Mouse (Mus musculus) small intestine, adult 2 months (tissue): ENCODE measurements around the gene Zfp219. TPM values are rescaled to one million over a fixed set of nuclear protein-coding genes. Genes with fewer than 3 reads are reported as not detected.

ENCODE experiments used
- H3K27ac ChIP-seq: fragments of 200-500 bp; 2 replicates; pipeline ENCODE4 v1.5.1; 2012; ENCODE audit warnings: low read depth, low read length, control low read depth, inconsistent platforms; ENCODE audit not compliant: insufficient read depth
- H3K27me3 ChIP-seq: fragments of 200-500 bp; 2 replicates; pipeline ENCODE4 v1.6.1; 2012; ENCODE audit warnings: mild to moderate bottlenecking, moderate library complexity, low read length, inconsistent platforms; ENCODE audit not compliant: control insufficient read depth, insufficient read depth
- H3K36me3 ChIP-seq: fragments of 200-500 bp; 2 replicates; pipeline ENCODE4 v1.6.1; 2012; ENCODE audit warnings: mild to moderate bottlenecking, low read length, control low read depth, inconsistent platforms; ENCODE audit not compliant: control insufficient read depth, insufficient read depth
- H3K4me1 ChIP-seq: fragments of 200-500 bp; 2 replicates; pipeline ENCODE4 v1.6.1; 2012; ENCODE audit warnings: low read length, inconsistent platforms, mixed read lengths; ENCODE audit not compliant: control insufficient read depth, insufficient read depth, insufficient read length
- H3K4me3 ChIP-seq: fragments of 200-500 bp; 2 replicates; pipeline ENCODE4 v1.5.1; 2012; ENCODE audit warnings: low read depth, mild to moderate bottlenecking, control low read depth, inconsistent platforms, low read length, moderate library complexity
- CTCF ChIP-seq: fragments of 200-500 bp; IDR thresholded peaks from 2 replicates; pipeline ENCODE4 v1.5.1; 2012; ENCODE audit warnings: low read depth, mild to moderate bottlenecking, control low read depth, inconsistent platforms, low read length, moderate library complexity, mixed read lengths; ENCODE audit not compliant: insufficient replicate concordance, insufficient read length; ENCODE audit errors: extremely low read depth
- POLR2A ChIP-seq: fragments of 200-500 bp; IDR thresholded peaks from 2 replicates; pipeline ENCODE4 v1.6.1; 2012; ENCODE audit warnings: low read depth, mild to moderate bottlenecking, control low read depth, inconsistent platforms, low read length, moderate library complexity
- WGBS: fragments of 180-500 bp; shearing (Covaris S2); methylation state at CpG from one replicate; pipeline ENCODE4 v1.1.7; 2018; 5-methylcytosine and 5-hydroxymethylcytosine counted together
- polyA plus RNA-seq: library from polyadenylated mRNA; depleted of rRNA; stranded (reverse); fragments of >200 nt; gene quantifications from 2 replicates; pipeline ENCODE4 v1.2.3, GENCODE M21; 2012; rRNA removed

Zfp219 gene
- polyA plus RNA-seq, 1 experiment = 72.7 TPM

GRCm38 (mm10) chr14:51979252-51979651 is 41.3 kb downstream of the Zfp219 start:
- H3K4me3 ChIP-seq = no peak overlapping the region
- H3K36me3 ChIP-seq = no peaks in the 10 kb centered on the region
- 63% methylated on average over 3 of the region's 3 CpGs for WGBS
- peaks cover 3% of the 10 kb centered on the region for H3K4me1 ChIP-seq
- no peak overlapping the region for H3K27ac ChIP-seq
- H3K27me3 ChIP-seq = 0 out of 2 replicates have a peak, but pooled peaks cover 1% of the 10 kb centered on the region
- TF ChIP-seq POLR2A (no peak), CTCF (no peak)

- Histone ChIP-seq H3K4me3 (no peak overlapping the region), H3K27me3 (no peaks in the 10 kb centered on the region), H3K36me3 (no peaks in the 10 kb centered on the region), H3K27ac (no peak overlapping the region), H3K4me1 (no peaks in the 10 kb centered on the region)
- 70% methylated on average over 3 of the region's 3 CpGs for WGBS
- no peak for TF ChIP-seq POLR2A
- TF ChIP-seq CTCF = no peak
Observed at GRCm38 (mm10) chr14:51967400-51967799, 53.1 kb downstream of the Zfp219 start.

GRCm38 (mm10) chr14:51960316-51960715 is 60.2 kb downstream of the Zfp219 start:
- WGBS = 55% methylated on average over 2 of the region's 2 CpGs
- Histone ChIP-seq H3K4me1 (peaks cover 2% of the 10 kb centered on the region; the same call in 1 of the 2 replicates), H3K4me3 (no peak overlapping the region), H3K27ac (no peak overlapping the region), H3K36me3 (no peaks in the 10 kb centered on the region), H3K27me3 (no peaks in the 10 kb centered on the region)
- TF ChIP-seq POLR2A (no peak), CTCF (no peak)

Other genes with a start within 250 kb of the Zfp219 start
- 46.7 and 466 TPM in 2 replicates for gene Ang4, start 247.1 kb downstream of the Zfp219 start, polyA plus RNA-seq
- 0.13 TPM in 1 of 2 replicates, not detected in the other for gene AY358078, start 220.7 kb downstream of the Zfp219 start, polyA plus RNA-seq
- 0.15 TPM in 1 of 2 replicates, not detected in the other for gene Ear6, start 167.0 kb downstream of the Zfp219 start, polyA plus RNA-seq
- 11.2 and 16.9 TPM in 2 replicates for gene Mettl17, start 135.9 kb downstream of the Zfp219 start, polyA plus RNA-seq
- 0.30 and 0.61 TPM in 2 replicates for gene Slc39a2, start 127.8 kb downstream of the Zfp219 start, polyA plus RNA-seq
- 23.7 and 32.9 TPM in 2 replicates for gene Ndrg2, start 106.6 kb downstream of the Zfp219 start, polyA plus RNA-seq
- gene Tppp2, start 102.3 kb downstream of the Zfp219 start, polyA plus RNA-seq = not detected in 2 replicates
- not detected in 2 replicates for gene Rnase13, start 98.0 kb downstream of the Zfp219 start, polyA plus RNA-seq
- gene Arhgef40, start 36.0 kb downstream of the Zfp219 start, polyA plus RNA-seq = 12.7 and 19.1 TPM in 2 replicates
- gene Tmem253, start 5.1 kb downstream of the Zfp219 start, polyA plus RNA-seq = 53.4 and 91.5 TPM in 2 replicates
- not detected in 2 replicates for gene Olfr221, start 21.7 kb upstream of the Zfp219 start, polyA plus RNA-seq
- 8.4 and 22.4 TPM in 2 replicates for gene Hnrnpc, start 83.3 kb upstream of the Zfp219 start, polyA plus RNA-seq
- 0.86 and 1.0 TPM in 2 replicates for gene Rpgrip1, start 90.0 kb upstream of the Zfp219 start, polyA plus RNA-seq
- gene Supt16, start 176.7 kb upstream of the Zfp219 start, polyA plus RNA-seq = 1.7 and 4.0 TPM in 2 replicates
- 10.5 and 19.6 TPM in 2 replicates for gene Chd8, start 237.0 kb upstream of the Zfp219 start, polyA plus RNA-seq